Mouse (Mus musculus) CH12.LX (cell line): ENCODE results near the gene Ripk1.

Experiments used
- CTCF ChIP-seq, 2 experiments: IDR thresholded peaks in 1 of 2; conservative IDR thresholded peaks in 1 of 2; 2 replicates each; pipeline ENCODE4 v1.5.1; 2011 to 2012; ENCODE audit warnings: low read depth in 2 of 2, low read length in 2 of 2, improper control_type of control experiment in 1 of 2, inconsistent platforms in 1 of 2, mild to moderate bottlenecking in 1 of 2, moderate library complexity in 1 of 2
- EP300 ChIP-seq: IDR thresholded peaks from 2 replicates; pipeline ENCODE4 v1.6.1; 2011; ENCODE audit warnings: low read length, improper control_type of control experiment
- MYC ChIP-seq: IDR thresholded peaks from 2 replicates; pipeline ENCODE4 v1.6.1; 2011; ENCODE audit warnings: low read depth, mild to moderate bottlenecking, improper control_type of control experiment, low read length
- NRF1 ChIP-seq: IDR thresholded peaks from 2 replicates; pipeline ENCODE4 v1.6.1; 2014; ENCODE audit warnings: low read depth, mild to moderate bottlenecking, inconsistent platforms, low read length, improper control_type of control experiment, moderate library complexity
- POLR2A ChIP-seq: IDR thresholded peaks from 2 replicates; pipeline ENCODE4 v1.6.1; 2011; ENCODE audit warnings: low read depth, mild to moderate bottlenecking, improper control_type of control experiment, low read length
- RCOR1 ChIP-seq: conservative IDR thresholded peaks from 2 replicates; pipeline ENCODE4 v1.6.1; 2012; ENCODE audit warnings: low read depth, mild to moderate bottlenecking, inconsistent platforms, low read length, improper control_type of control experiment
- TCF12 ChIP-seq: IDR thresholded peaks from 2 replicates; pipeline ENCODE4 v1.6.1; 2014; ENCODE audit warnings: low read depth, mild to moderate bottlenecking, inconsistent platforms, low read length, improper control_type of control experiment

DNA sequence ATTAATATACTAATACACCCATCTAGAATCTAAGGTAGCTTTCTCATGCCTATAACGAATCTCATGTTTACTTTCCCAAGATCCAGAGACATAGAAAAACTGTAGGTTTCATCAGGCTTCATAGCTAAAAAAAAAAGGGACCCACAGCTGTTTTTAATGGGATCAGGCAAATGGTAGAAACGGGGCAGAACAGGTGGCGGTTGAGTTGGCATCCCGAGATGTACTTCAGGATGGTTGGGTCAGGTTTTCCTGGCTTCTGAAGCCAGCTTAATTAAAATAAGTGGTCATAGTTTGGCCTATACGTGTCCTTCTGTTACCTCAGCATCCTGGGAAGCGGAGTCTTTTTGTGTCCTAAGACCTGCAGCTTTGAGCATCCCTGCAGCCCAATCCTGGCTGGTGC, 69.7 kb downstream of the Ripk1 start:
- TF ChIP-seq POLR2A (no peak), CTCF (conservative IDR thresholded peaks at IDR 0.05 in 1 of 2, IDR thresholded peaks at IDR 0.05 in 1 of 2; ENCODE audit: low read depth in 2 of 2, low read length in 2 of 2) (no peak), MYC (no peak), NRF1 (no peak), RCOR1 (no peak), TCF12 (no peak), EP300 (no peak)
